Mouse (Mus musculus) E14TG2a.4 (cell line): ENCODE data around the gene Bmp2k.

Experiments
- H3K27me3 ChIP-seq: 2 replicates; pipeline ENCODE4 v1.6.1; 2014; ENCODE audit warnings: low read length, control low read depth; ENCODE audit not compliant: insufficient read depth
- H3K36me3 ChIP-seq: 2 replicates; pipeline ENCODE4 v1.6.1; 2014; ENCODE audit warnings: low read length, control low read depth; ENCODE audit not compliant: insufficient read depth
- H3K4me1 ChIP-seq: replicated peaks from 2 replicates; pipeline ENCODE4 v1.6.1; 2014; ENCODE audit warnings: low read depth, low read length, control low read depth
- H3K4me3 ChIP-seq: replicated peaks from 2 replicates; pipeline ENCODE4 v1.5.1; 2014; ENCODE audit warnings: mild to moderate bottlenecking, low read length
- H3K9me3 ChIP-seq: 2 replicates; pipeline ENCODE4 v1.6.1; 2014; ENCODE audit warnings: low read length, control low read depth
- CTCF ChIP-seq: conservative IDR thresholded peaks from 2 replicates; pipeline ENCODE4 v1.5.1; 2014; ENCODE audit warnings: low read length
- NANOG ChIP-seq: IDR thresholded peaks from 2 replicates; pipeline ENCODE4 v1.6.1; 2014; ENCODE audit warnings: borderline replicate concordance, low read length, mixed read lengths
- POU5F1 ChIP-seq: IDR thresholded peaks from 2 replicates; pipeline ENCODE4 v1.6.1; 2014; ENCODE audit warnings: low read length, borderline replicate concordance

The Bmp2k gene

DNA sequence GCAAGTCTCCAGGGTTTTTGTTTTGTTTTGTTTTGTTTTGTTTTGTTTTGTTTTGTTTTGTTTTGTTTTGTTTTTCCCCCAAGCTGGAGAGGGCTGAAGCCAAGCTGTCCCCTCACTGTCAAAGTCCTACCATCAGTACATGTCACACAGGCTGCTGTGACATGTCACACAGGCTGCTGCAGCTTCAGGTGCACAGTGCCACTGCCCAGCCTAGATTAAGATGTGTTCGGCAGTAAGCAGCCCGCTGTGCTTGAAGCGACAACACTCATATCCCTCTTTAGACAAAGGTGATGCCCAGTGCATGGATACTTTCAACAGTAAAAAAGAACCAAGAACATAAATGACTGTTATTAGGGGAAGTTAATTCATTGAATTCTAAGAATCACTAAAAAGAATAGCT, 28.5 kb upstream of the Bmp2k start:
- Histone ChIP-seq H3K4me1 (peaks cover 65% of the 10 kb centered on the region), H3K27me3 (no peaks in the 10 kb centered on the region)
- TF ChIP-seq CTCF (no peak), NANOG (no peak), POU5F1 (no peak)

DNA sequence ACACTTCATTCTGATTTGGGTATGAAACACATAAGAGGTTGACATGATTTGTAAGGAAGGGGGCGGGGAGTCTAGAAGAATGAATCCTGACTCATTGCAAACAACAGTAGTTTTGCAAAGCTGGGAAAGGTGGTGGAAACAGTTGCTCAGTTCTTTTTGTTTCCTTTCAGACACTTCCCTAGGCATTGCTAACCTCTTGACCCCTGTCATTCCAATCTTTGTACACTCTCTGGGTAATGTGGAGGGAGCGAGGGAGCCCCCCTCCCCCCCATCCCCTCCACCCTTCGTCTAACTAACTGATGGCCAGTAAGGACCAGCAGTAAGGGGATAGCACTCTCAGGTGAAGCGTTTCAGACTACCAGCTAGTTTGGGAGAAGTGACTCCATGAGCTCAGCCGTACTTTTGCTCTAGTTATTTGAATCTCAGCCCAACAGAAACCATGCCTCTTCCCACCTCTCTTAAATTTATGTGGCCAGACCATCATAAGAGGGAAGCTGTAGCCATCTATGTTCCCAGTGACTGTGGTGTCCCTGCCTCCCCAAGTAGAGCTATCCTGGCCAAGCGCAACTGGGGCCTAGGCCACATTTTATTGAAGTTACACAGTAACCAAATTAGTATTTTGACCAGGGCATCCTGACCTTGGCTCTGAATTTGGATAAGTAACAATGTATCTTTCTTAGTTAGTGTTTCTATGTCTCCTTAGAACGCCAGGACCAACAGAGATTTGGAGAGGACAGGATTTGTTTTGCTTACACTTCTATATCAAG, 27.6 kb upstream of the Bmp2k start:
- Histone ChIP-seq H3K4me3 (no peak overlapping the region), H3K9me3 (0 out of 2 replicates have a peak, but pooled peaks cover 3% of the 10 kb centered on the region), H3K36me3 (no peaks in the 10 kb centered on the region; the same call in 1 of the 2 replicates), H3K4me1 (peaks cover 63% of the 10 kb centered on the region), H3K27me3 (no peaks in the 10 kb centered on the region)
- TF ChIP-seq POU5F1 (no peak), NANOG (no peak), CTCF (no peak)

More for the DNA sequence above, 28.5 kb upstream of the Bmp2k start:
- Histone ChIP-seq H3K9me3 (0 out of 2 replicates have a peak, but pooled peaks cover 3% of the 10 kb centered on the region), H3K4me3 (no peak overlapping the region), H3K36me3 (no peaks in the 10 kb centered on the region; the same call in 1 of the 2 replicates)

DNA sequence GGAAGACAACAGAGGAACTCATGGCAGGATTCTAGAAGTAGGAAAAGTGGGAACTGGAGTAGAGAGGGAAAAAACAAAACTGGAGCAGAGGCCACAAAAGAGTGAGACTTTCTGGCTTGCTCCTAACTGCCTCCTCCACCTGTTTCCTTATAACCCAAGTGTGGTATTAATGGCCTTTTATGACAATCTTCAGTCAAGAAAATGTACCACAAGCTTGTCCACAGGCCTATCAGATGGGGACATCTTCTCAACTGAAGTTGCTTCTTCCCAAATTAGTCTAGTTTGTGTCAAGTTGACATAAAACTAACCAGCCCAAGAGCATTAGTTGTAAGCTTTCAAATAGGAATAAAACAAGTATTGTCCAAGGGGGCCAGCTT, 27.0 kb upstream of the Bmp2k start:
- Histone ChIP-seq H3K4me1 (peaks cover 60% of the 10 kb centered on the region), H3K9me3 (0 out of 2 replicates have a peak, but pooled peaks cover 5% of the 10 kb centered on the region), H3K27me3 (no peaks in the 10 kb centered on the region), H3K4me3 (no peak overlapping the region), H3K36me3 (no peaks in the 10 kb centered on the region; the same call in 1 of the 2 replicates)
- no peak for TF ChIP-seq CTCF
- TF ChIP-seq POU5F1: no peak
- TF ChIP-seq NANOG: no peak

DNA sequence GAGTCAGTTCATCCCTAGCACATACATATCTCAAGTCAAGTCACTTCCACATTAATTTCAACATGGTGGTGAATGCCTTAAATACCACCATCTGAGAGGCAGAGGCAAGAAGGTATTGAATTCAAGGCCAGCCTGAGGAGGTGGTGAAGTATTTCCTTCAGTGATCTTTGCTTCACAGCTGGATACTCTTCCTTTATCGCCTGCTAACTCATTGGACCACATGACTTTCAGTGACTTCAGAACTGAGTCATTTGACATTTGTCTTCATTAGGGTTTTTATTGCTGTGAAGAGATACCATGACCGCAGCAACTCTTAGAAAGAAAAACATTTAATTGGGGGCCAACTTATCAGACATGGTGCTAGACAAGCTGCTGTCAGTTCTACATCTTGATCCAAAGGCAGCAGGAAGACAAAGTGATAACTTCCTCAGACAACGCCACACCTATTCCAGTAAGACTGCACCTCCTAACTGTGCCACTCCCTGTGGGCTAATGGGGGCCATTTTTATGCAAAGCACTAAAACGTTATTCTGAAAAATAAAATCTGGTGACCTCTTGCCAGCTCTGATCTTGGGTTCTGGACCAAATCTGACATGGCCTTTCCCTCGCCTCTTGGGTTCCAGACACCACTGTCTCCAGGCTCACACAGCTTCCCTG, 24.9 kb upstream of the Bmp2k start:
- 0 out of 2 replicates have a peak, but pooled peaks cover 7% of the 10 kb centered on the region for H3K9me3 ChIP-seq
- H3K27me3 ChIP-seq: no peaks in the 10 kb centered on the region
- peaks cover 55% of the 10 kb centered on the region for H3K4me1 ChIP-seq
- no peak overlapping the region for H3K4me3 ChIP-seq
- H3K36me3 ChIP-seq: no peaks in the 10 kb centered on the region; the same call in 1 of the 2 replicates
- peak; percentile 33; the same call in 1 of the 2 replicates for TF ChIP-seq NANOG
- no peak; the same call in 1 of the 2 replicates for TF ChIP-seq POU5F1
- TF ChIP-seq CTCF: no peak

DNA sequence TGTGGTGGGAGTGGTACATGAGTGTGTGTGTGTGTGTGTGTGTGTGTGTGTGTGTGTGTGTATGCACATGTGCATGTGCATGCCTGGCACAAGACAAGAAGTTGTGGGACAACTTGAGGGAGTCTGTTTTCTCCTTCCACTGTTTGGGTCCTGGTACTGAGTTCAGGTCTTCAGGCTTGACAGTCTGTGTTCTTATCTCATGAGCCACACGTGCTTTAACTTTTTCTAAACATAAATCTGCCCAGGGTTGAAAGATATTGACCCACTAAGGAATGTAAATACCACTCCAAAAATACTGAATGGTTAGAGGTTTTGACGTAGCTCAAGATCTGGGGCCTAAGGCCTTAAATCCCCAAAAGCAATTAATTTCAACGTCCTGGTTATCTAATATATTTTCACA, 23.8 kb upstream of the Bmp2k start:
- Histone ChIP-seq H3K36me3 (no peaks in the 10 kb centered on the region; the same call in 1 of the 2 replicates), H3K4me1 (peaks cover 44% of the 10 kb centered on the region), H3K27me3 (no peaks in the 10 kb centered on the region), H3K9me3 (0 out of 2 replicates have a peak, but pooled peaks cover 7% of the 10 kb centered on the region), H3K4me3 (no peak overlapping the region)
- TF ChIP-seq CTCF (no peak), POU5F1 (no peak), NANOG (no peak)

DNA sequence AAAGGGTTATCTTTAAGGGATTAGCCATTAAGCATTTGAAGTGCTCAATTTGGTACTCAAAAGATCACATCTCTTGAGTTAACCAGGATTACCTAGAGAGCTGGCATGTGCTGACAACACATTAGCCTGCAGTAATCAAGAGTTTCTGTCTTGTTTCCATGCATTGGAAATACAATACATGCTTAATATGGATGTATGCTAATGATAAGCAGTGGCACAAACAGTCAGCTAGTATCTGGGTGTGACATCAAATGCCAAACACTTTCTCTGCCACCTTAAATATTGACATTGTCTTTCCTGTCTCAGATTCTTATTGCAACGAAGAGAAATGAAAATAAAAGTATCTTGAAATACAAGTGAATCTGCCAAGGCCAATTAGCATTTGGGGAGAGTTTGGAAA, 22.8 kb upstream of the Bmp2k start:
- Histone ChIP-seq H3K36me3 (no peaks in the 10 kb centered on the region; the same call in 1 of the 2 replicates), H3K4me3 (no peak overlapping the region), H3K27me3 (no peaks in the 10 kb centered on the region), H3K9me3 (0 out of 2 replicates have a peak, but pooled peaks cover 7% of the 10 kb centered on the region), H3K4me1 (peaks cover 38% of the 10 kb centered on the region)
- no peak for TF ChIP-seq POU5F1
- no peak for TF ChIP-seq NANOG
- no peak for TF ChIP-seq CTCF

DNA sequence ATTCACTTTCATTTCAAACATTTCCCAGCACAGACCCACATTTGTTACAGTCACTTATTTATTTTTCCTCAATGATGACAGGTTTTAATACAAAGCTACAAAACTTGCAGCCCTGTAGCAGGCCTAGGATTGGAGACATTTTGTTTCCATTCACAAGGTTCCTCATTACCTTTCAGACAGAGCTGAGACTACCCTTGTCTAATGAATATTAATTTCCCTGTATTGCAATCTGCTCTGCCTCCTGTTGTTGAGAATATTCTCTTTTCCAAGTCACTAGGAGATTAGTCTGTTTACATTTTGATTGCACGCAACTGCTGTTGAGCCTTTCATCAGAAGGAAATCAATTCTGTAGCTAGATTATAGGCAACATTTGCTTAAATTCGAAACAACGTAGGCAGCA, 22.4 kb upstream of the Bmp2k start:
- H3K4me3 ChIP-seq: no peak overlapping the region
- TF ChIP-seq POU5F1 (no peak), NANOG (no peak), CTCF (no peak)
- H3K4me1 ChIP-seq: peaks cover 38% of the 10 kb centered on the region
- H3K27me3 ChIP-seq: no peaks in the 10 kb centered on the region
- 0 out of 2 replicates have a peak, but pooled peaks cover 7% of the 10 kb centered on the region for H3K9me3 ChIP-seq
- no peaks in the 10 kb centered on the region; the same call in 1 of the 2 replicates for H3K36me3 ChIP-seq

DNA sequence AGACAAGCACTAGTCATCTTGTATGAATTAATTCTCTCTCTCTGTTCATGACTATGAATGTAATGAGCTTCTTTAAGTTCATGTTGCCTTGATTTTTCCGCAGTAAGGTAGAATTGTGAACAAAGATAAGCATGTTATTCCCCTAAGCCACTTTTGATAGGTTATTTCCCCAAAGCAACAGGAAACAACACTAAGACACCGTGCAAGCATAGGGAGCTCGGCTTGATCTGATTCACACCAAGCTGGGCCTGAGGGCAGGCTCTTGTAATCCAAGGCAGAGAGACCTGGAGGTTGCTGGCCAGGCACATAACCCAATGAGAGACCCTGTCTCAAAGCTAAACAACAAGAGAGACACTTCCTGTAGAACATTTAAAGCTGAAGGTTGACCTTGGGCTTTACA, 21.3 kb upstream of the Bmp2k start:
- Histone ChIP-seq H3K4me3 (no peak overlapping the region), H3K9me3 (0 out of 2 replicates have a peak, but pooled peaks cover 4% of the 10 kb centered on the region), H3K27me3 (no peaks in the 10 kb centered on the region), H3K36me3 (no peaks in the 10 kb centered on the region; the same call in 1 of the 2 replicates), H3K4me1 (peaks cover 43% of the 10 kb centered on the region)
- TF ChIP-seq NANOG: no peak
- TF ChIP-seq POU5F1: no peak
- no peak for TF ChIP-seq CTCF
